Mouse (Mus musculus): Measurements from ENCODE around the gene Alkbh4.
"Not testable (repeated sequence)": the region's sequence is repeated elsewhere in the genome, so short reads cannot be mapped to it uniquely, and the experiment has no call there.

The Alkbh4 gene

DNA sequence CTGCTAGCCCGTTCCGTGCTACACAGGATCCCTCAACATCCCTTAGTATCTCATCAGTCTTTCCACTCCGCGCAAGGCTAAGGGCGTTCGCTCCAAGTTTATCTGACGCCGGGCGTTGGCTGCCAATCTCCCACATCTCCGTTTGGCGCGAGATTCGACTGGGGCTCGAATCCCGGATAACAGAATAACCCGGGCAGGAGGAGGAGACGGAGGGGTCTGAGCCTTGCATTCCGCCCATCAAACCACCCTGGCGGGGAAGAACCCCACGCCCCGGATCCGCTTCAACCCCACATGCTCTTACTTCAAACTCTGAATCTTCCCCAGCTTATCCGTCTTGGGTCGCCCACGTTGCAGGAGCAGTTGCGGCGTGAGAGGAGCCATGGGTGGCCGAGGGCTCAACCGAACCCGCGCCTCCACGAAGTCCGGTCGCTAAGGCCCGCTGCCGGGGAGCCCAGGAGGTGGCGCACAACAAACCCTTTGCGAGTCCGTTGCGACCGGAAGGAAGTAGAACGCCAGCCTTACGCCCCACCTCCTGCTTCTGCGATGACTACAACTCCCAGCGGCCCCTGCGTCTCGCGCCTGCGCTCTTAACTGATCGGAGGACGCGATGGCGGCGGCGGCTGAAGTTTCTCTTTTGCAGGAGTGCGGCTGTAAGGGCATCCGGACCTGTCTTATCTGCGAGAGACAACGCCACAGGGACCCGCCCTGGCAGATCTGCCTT, at the start of gene Alkbh4, which contains the start of gene Lrwd1:
Gene Alkbh4, plus strand, starts transcription at position 576 of the 721 bp plus-strand sequence.
Gene Lrwd1, minus strand, starts transcription at position 504 of the 721 bp plus-strand sequence.
- DNase-seq (ENCODE audit: low read depth in 1 of 2, low spot score in 2 of 2) = peak; percentile 91

DNA sequence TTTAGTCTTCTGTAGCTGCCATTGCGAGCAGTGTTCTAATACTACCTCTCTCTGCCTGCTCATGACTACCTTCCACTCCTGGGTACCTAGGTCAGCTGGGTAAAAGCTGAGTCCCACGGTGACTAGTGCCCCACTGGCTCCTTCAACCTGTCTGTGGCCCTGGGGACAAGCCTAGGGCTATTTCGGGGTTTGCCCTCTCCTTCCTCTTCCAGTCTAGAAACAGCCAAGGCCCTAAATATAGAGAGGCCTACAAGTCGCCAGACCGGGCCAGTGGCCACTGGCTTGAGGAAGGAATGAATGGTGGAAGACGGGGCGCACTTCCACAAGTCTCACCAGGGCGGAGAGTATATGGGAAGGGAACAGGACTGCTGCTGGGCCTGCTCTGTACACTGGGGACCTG, 49.7 kb upstream of the Alkbh4 start:
- no peak for DNase-seq (ENCODE audit: low read depth in 1 of 2, low spot score in 2 of 2)

DNA sequence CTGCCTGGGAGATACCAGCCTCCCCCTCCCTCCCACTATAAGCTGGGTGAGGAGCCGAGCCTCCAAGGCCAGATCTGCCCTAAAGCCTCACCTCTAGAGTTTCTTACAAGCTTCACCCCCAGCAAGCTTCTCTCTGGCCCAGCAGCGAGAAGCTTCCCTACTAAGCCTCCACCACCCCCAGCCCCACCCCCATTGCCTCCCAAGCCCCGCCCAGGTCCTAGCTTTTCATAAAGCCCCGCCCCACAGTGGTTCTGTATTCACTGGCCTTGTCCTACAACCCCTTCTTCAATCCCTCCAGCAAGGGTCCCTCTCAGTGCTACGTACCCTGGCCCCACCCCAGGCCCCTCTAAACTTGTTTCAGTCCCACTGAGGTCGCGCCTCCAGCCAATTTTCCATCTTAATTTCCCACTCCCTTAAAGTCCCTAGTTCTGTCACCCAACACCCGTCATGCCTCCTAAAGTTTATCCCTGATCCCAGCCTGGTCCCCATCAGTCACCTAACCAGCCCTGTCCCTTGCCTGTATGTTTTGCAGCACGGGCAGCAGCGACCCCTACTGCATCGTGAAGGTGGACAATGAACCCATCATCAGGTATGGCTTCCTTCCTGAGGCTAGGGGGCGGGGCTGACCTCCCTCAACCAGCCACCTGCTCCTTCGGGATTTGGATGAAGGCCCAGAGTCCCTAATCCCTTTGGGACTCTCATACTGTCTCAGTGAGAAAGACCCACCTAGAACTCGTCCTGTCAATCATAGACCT, 46.9 kb upstream of the Alkbh4 start:
- DNase-seq (ENCODE audit: low read depth in 1 of 2, low spot score in 2 of 2) = no peak

DNA sequence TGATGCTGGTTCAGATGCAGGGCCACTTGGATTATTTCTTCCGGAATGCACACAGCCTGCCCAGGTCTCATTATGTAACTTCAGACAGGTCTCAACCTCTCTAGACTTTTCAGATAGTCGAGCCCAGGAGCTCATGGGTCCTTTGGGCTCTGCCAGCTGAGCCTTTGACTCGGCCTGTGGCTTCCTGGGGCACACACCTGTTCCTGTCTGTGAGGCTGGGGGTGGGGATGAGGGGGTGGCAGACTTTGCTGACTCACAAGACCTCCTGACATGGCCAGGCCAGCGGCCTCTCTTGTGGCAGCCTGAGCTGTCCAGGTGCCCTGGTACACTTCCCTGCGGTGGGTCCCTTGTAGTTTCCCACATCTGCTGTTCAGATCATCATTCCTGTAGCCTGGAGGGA, 44.0 kb upstream of the Alkbh4 start:
- DNase-seq (ENCODE audit: low read depth in 1 of 2, low spot score in 2 of 2) = no peak

DNA sequence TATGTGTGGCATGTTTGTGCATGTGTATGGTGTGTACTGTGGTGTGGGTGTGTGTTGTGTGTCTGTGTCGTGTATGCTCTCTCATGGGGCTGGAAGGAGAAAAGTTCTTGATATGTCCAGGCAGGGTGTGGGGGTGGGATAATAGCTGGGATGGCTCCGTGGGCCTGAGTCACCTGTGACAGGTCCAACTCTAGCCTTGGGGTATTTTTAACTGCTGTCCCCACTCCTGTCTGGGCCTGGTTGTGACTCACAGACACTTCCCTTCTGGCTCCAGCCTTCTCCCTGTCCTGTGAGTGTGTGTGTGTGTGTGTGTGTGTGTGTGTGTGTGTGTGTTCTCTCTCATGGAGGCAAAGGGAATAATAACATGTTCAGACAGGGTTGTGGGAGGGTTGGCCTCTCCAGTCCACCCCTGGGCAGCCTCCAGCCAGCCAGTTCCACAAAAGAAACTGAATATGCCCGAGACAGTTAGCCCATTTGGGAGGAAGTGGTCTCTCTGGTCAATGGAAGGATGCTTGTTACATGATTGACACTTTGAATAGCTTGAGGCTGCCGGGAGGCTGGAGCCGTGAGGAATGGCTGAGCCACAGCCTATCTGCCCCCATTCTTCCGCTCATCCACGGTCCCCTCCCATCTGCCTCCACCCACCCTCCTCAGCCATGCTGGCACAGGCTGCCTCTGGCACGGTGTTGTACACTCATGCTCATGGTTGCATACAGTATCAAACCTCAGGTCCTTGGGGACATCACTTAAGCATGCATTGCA, 41.5 kb upstream of the Alkbh4 start:
- DNase-seq (ENCODE audit: low read depth in 1 of 2, low spot score in 2 of 2) = no peak

DNA sequence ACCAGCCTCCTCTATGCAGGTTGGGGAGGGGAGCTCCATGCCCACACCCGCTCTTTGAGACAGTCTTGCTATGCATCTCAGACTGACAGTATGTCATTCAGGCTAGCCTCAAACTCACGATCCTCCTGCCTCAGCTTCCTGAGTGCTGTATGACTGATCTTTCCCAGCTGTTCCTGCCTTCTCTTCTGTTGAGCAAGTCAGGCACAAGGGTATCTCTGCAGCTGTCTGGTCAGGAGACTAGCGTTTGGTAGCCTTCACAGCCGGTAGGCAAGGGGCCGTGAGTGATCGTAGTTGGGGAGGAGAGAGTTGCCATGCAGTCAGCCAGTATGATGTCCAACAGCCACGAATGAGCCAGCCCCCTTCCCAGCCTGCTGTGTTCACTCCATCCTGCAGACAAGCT, 40.9 kb upstream of the Alkbh4 start:
- no peak for DNase-seq (ENCODE audit: low read depth in 1 of 2, low spot score in 2 of 2)

DNA sequence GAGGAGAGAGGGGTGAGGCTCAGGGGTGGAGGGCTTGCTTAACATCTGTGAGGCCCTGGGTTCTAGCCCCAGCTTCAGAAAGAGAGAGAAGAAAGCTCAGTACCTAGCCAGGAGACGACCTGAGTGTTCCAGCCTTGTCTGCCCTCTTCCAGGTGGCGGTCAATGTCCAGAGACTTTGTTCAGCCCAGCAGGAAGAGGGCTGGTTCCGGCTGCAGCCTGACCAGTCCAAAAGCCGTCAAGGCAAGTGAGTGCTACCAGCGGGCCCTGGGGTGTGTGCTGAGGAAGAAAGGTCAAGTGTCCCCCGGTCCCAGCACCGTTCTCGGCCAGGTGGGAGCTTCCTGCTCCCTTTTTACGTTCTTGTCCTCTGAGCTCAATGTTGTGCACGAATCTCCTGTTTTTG, 37.4 kb upstream of the Alkbh4 start:
- no peak for DNase-seq (ENCODE audit: low read depth in 1 of 2, low spot score in 2 of 2)

DNA sequence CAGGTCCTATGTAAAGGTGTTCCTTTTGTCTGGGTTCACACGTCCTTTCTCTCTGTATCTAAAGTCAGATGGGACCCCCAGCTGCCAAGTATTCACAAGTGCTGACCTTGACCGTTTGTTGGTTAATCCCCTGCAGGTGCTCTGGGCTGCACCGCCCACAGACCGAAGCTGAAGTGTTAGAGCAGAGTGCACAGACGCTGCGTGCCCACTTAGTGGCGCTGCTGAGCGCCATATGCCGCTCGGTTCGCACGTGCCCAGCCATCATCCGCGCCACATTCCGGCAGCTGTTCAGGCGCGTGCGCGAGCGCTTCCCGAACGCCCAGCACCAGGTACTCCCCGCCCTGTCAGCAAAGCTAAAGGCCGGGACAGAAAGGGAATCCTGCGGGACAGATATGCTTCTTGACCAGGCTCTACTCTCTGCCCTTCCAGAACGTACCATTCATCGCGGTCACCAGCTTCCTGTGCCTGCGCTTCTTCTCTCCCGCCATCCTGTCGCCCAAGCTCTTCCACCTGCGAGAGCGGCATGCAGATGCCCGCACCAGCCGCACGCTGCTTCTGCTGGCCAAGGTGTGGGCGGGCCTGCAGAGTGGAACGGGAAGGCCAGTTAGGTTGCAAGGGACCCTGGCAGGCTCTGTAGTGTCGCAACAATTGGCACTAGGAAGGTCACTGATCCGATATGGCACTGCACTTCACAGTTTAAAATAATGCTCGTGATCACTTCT, 33.7 kb upstream of the Alkbh4 start:
- peak in 1 of 2 experiments; percentile 27 for DNase-seq (ENCODE audit: low read depth in 1 of 2, low spot score in 2 of 2)

DNA sequence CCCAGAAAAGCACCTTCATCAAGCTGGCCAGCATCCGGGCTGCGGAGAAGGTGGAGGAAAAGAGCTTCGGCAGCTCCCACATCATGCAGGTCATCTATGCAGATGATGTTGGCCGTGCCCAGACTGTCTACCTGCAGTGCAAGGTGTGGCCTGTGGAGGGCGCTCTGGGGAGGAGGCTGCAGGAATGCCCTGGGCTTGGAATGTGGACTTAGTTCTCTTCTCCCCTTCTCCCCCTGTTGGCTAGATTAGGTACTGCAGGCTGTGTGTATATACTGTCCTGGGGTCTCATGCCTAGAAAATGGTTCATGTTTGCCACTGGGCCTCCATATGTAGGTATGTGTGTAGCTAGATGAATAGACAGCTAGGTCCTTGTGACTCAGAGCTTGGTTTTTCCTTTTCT, 31.4 kb upstream of the Alkbh4 start:
- DNase-seq (ENCODE audit: low read depth in 1 of 2, low spot score in 2 of 2) = peak; percentile 30 to 34

DNA sequence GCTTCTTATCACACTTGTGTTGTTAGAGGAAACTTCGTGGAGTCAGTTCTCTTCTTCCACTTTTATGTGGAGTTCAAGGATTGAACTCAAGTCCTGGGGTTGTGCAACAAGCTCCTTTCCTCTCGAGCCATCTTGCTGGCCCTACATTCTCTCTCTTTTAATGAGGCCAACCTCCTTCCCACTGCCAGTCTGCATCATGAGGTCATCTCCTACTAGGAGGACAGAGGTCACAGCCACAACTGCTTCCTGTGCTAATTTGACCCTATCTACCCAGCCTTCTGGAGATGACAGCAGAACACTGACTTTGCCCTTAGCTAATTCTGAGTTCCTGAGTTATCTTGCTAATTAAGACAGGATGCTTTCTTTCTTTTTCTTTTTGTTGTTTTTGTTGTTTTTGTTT, 27.5 kb upstream of the Alkbh4 start:
- no peak for DNase-seq (ENCODE audit: low read depth in 1 of 2, low spot score in 2 of 2)

DNA sequence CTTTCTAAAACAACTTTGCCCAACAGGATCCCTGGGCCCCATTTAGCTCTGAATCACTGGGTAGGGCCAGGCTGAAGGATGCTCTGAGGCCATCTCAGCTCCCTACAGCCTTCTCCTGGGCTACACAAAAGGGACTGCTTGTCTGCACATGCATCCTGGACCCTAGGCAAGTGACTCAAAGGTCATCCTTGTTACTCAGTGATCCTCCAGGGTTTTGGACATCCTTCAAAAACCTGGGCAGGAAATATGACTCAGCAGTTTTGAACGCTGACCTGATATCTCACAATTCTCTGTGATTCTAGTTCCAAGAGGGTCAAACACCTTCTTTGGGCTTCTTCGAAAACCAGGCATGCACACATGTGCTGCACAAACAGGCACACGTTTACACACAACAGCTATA, 26.9 kb upstream of the Alkbh4 start:
- no peak for DNase-seq (ENCODE audit: low read depth in 1 of 2, low spot score in 2 of 2)

DNA sequence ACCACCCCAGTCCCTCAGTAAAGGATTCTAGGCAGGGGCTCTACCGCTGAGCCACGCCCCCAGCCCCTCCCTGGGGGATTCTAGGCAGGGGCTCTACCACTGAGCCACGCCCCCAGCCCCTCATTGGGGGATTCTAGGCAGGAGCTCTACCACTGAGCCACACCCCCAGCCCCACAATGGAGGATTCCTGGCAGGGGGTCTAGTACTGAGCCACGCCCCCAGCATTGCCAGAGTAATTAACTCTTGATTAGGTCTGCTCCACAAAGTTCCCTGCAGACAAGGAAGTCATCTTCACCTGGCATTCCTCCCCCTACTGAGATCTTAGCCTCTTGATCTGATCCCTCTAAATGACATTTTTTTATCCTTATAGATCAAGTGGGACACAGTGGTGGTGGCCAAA, 22.4 kb upstream of the Alkbh4 start:
- not testable (repeated sequence) for DNase-seq (ENCODE audit: low read depth in 1 of 2, low spot score in 2 of 2)

DNA sequence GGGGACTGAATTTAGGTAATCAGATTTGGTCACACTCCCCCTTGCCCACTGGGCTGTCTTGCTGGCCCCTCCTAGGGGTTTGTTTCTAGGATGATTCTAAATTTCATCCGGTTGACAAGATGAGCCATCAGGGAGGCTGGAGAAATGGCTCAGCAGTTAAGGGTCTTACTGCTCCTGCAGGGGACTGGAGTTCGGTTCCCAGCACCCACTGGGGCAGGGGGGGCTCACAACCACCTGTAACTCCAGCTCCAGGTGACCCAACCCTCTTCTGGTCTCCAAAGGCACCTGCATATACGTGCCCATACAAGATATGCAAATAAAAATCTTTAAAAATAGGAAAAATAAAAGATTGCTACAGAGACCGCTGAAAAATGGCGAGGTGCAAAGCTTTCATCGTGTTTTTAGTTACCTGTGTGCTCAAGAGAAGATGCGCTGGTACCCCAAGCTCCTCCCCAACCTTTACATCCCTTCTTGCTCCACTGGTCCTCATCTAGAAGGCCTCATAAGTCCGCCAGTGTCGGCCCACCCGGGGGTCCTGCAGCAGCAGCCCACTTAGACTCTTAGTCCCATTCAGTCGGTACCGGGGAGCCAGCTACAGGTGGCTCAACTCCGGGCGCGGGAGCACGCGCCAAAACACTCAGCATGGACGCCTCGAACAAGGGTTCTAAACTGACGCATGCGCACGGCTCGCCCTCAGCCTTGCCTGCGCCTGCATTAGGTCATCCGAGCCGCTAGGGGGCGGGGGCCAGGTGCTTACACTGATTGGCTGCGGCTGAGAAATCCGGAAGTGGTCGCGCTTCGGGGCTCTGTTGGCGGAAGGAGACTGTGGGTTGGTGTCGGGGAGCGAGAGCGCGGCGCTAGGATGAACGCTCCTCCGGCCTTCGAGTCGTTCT, 19.8 kb upstream of the Alkbh4 start, which contains the start of gene Polr2j:
Gene Polr2j, plus strand, starts transcription at position 741 of the 893 bp plus-strand sequence.
- peak; percentile 84 to 94 for DNase-seq (ENCODE audit: low read depth in 1 of 2, low spot score in 2 of 2)

DNA sequence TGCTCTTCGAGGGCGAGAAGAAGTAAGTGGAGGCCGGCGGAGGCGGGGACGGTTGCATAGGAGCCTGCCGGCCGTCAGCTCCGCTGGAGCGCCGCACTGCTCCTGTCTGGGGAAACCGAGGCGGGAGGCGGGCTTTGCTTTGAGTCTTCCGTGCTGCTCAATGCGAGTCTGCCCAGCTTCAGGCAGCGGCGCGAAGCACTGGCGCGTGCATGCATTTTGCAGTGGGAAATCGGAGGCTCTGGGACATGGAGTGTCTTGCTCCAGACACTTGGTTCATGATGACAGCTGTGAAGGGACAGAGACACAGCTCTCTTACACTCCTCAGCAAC, 19.2 kb upstream of the Alkbh4 start:
- DNase-seq (ENCODE audit: low read depth in 1 of 2, low spot score in 2 of 2) = no peak

DNA sequence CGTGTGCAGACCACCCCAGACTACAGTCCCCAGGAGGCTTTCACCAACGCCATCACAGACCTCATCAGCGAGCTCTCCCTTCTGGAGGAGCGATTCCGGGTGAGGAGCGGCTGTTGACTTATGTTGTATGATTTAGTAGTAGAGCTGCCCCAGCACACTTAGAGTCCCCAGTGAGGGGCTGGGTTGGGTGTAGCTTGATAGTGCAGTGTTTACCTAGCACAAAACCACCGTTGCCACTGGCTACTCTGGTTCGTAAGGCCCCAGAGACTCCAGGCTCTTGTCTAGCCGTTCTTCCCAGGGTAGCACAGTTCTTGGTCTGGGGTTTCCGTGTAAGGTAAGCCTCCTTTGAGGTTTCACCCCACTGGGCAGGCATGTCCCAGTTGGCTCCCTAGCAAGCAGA, 13.8 kb upstream of the Alkbh4 start:
- DNase-seq (ENCODE audit: low read depth in 1 of 2, low spot score in 2 of 2) = no peak

DNA sequence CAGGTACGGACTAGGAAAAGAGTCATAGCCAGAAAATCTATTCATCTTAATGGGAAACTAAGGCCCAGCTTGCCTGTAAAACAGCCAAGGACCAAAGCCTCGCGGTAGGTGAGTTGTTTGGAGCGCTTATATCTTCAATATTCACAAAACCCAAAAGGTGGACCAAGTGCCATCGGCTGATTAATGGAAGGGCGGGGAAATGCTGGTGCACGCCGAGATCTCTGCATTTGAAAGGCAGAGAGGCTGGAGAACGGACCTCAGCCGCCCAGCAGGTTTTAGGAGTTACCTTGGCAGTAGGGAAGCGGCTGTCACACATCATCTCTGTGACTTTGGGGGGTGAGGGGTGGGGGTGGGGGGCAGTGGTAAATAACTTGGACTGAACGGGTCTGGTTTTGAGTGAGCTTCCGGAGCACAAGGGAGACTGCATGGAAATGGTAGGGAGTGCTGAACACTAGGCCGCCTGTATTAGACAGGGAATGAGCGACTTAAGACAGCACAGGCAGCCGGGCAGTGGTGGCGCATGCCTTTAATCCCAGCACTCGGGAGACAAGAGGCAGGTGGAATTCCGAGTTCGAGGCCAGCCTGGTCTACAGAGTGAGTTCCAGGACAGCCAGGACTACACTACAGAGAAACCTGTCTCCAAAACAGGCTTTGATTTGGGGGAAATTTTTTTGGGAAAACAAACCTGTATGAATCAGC, 495 bp downstream of the Alkbh4 start:
- DNase-seq (ENCODE audit: low read depth in 1 of 2, low spot score in 2 of 2) = no peak

DNA sequence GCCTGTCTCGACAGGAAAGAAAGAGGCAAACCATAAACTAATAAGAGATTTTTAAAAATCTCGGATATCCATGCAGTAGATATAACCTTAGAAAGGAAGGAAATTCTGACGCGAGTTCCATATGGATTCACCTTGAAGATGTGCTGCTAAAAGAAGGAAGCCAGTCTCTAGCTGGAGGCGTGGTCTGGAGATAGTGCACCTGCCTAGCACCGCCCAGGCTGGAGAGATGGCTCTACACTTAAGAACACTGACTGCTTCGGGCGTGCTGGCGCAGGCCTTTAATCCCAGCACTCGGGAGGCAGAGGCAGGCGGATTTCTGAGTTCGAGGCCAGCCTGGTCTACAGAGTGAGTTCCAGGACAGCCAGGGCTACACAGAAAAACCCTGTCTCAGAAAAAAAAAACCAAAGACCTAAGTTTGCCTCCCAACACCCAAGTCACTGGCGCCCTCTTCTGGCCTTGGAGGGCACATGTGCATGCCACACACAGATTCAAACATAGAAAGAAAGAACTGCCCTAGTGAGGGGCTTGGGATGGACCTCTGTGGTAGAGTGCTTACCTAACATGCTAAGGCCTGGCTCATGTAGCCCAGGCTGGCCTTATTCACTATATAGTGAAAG, 1.8 kb downstream of the Alkbh4 start:
- peak in 1 of 2 experiments; percentile 52 for DNase-seq (ENCODE audit: low read depth in 1 of 2, low spot score in 2 of 2)

DNA sequence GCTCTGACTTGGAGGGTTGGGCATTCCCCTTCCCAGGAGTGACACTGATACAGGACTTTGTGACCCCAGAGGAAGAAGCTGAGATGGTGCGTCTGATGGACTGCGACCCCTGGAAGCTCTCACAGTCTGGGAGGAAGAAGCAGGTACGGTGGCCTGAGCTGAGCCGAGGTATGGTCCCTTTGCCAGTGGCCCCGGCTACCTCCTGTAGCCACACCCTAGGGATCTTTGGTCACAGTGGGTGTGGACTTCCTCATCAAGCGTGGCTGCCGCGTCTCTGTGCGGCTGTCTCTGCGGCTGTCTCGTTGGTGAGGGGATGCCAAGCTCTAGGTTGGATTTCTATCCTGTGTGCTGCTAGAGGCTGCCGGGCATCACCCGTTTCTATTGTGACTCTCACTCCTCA, 3.4 kb downstream of the Alkbh4 start:
- no peak for DNase-seq (ENCODE audit: low read depth in 1 of 2, low spot score in 2 of 2)

DNA sequence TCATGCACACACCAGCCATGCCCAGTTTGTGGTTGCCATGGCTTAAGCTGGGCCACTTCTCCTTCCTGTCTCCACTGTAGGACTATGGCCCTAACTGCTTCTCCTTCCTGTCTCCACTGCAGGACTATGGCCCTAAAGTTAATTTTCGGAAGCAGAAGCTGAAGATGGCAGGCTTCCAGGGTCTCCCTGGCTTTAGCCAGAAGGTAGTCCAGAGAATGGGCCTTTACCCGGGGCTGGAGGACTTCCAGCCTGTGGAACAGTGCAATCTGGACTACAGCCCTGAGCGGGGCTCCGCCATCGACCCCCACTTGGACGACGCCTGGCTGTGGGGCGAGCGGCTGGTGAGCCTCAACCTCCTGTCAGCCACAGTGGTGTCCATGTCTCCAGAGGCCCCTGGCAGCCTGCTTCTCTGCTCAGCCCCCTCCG, 4.1 kb downstream of the Alkbh4 start:
- DNase-seq (ENCODE audit: low read depth in 1 of 2, low spot score in 2 of 2) = peak in 1 of 2 experiments; percentile 46

Data from monocyte, adult 2 months (primary cell).